Mouse (Mus musculus) gastrocnemius, postnatal 14 days (tissue): ENCODE data around the gene Aoah. TPM values are rescaled to one million over a fixed set of nuclear protein-coding genes. Genes with fewer than 3 reads are reported as not detected.
A peak's percentile ranks its signal among the peaks of the same experiment; 100 is the strongest.

Experiments used
- DNase-seq: peaks from one replicate; pipeline ENCODE4 v3.0.0; 2021; ENCODE audit warnings: mixed read lengths
- intact Hi-C: fragments of 180-260 bp; cut with DNase I; formaldehyde crosslinking; loops from one replicate; pipeline ENCODE4 v1.15.1; 2025; ENCODE audit warnings: low total_unique reads
- long read RNA-seq, 2 experiments: library from polyadenylated mRNA; stranded (forward); transcript quantifications; one replicate each; pipeline ENCODE4 v2.0.0; 2021
- total RNA-seq, 2 experiments: library from RNA; stranded (reverse); gene quantifications; 2 replicates each; pipeline ENCODE4 v1.2.3; 2021

Aoah gene
- total RNA-seq = under 1 TPM; 0.38 to 0.74 TPM
- long read RNA-seq, experiment 1 = 0 reads
- long read RNA-seq, experiment 2 = 0 reads

DNA sequence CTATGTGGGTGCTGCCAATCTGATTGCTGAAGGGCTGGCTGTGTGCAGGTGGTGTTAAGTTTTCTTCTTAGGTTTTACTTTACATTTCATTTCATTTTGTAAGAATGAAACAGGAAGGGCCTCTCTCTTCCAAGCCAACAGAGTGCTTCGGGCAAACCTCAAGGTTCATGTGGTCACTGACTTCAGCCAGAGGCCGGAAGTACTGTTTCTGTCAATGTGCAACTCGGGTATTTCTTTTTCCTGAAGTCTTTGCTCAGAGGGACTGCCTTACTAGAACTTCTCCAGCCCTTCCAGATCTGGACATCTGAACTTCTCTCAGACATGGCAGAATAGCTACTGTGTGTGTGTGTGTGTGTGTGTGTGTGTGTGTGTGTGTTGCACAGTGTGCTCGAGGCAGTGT, at the start of gene Aoah:
Gene Aoah, plus strand, starts transcription at position 213 of the 400 bp plus-strand sequence.
- intact Hi-C loops = no loop called here
- DNase-seq = no peak

DNA sequence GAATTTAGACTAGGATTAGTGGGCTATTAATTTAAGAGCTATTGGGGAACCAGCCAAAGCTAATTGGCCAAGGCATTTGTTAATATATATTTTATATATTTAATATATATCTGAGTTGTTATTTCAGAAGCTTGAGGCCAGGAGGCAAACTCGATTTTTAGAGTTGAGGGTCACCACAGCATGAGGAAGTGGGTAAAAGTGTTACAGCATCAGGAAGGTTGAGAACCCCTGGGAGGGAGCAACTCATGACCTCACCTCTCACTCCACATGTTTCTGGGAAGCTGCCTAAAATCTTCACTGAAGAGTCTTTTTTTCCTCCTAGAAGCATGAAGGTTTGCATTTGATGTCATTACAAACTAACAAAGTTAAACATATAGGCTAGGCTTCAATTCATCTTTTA, 39.1 kb upstream of the Aoah start:
- no peak for DNase-seq
- intact Hi-C loops = no loop called here

DNA sequence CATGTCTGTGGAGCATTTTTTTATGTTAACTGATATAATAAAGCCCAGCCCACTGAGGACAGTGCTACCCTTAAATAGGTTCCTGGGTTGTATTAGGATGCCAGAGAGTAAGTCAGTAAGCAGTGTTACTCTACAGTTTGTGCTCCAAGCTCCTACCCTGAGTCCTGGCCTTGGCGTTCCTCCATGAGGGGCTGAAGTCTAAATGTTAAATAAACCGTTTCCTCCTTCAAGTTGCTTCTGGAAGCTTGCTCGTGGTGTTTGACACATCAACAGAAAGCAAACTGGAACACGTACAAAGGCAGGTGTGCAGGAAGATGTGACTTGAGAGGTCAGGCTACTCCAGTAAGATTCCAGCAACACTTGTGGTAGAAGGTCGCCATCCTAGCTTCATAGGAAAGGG, 10.3 kb upstream of the Aoah start:
- DNase-seq = no peak
- intact Hi-C loops = no loop called here

DNA sequence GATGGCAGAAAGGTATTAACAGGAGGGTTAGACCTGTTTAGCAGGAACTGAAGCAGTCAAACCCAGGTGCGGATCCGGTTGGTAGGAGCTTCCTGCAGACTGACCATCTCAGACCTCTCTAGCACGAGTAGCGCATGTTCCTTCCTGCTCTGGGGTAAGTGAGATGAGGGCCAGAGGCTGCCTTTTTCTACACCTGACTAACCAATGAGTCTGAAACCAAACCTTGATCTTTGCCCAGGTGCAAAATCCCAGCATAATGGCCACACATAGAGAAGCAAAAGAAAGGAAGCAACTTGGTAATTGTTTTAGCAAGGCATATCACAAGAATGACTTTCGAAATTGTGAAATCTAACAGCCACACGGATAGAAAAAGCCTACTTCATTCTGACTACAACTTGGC, 9.9 kb upstream of the Aoah start:
- DNase-seq = no peak
- intact Hi-C loops = no loop called here

DNA sequence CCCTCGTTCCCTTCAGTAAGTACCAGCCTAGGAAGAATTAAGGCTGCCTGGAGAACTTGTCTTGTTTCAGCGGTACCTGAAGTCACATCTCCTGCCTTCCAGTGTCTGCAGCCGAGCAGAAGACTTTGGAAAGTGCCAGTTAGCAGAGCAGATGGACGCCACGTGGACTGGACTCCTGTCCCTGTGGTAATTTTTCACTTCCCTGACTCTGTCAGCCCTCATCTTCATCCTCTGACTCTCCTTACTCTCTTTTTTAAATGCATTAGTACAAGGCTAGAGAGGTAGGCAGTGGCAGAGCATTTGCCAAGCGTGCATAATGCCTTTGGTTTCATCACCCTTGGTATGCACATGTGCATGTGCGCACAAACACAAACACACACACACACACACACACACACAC, 8.0 kb upstream of the Aoah start:
- intact Hi-C loops = no loop called here
- DNase-seq = no peak

DNA sequence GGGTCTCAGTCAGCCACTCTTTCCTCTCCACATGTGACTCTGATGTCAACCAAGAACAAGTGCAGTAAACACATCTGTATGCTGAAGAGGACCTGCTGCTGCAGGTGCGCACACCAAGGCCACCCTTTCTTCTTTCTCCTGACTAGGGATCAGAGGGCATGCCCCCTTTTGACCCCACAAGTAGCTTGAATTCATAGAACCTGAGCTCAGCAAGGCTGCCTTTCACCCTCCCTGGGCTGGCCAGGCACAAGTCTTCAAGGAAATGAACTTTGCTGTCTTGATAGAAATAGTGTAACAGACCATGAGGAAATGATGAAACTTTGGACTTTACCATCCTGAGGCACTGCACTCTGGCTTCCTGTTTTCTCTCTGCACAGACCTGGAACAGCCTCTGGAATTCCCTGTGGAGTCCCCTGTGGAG, 7.1 kb upstream of the Aoah start:
- no peak for DNase-seq
- intact Hi-C loops = no loop called here

DNA sequence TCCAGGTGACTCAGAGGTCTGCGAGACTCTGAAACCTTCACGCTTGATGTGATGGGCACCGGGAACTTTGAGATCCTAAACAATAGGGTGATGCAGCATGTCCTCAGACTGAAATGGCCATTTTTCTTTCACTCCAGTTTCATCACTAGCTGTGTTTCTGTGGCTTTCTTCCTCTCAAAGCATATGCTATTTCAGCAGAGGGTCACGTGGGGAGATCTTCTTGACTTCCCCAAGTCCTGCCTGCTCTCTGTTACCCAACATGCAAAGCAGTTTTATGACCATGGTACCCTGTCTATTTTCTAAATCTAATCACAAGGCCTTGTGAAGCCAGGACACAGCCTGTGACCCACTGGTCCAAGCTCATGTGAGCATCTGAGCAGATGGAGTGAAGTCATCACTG, 6.0 kb upstream of the Aoah start:
- intact Hi-C loops = no loop called here
- DNase-seq = no peak

DNA sequence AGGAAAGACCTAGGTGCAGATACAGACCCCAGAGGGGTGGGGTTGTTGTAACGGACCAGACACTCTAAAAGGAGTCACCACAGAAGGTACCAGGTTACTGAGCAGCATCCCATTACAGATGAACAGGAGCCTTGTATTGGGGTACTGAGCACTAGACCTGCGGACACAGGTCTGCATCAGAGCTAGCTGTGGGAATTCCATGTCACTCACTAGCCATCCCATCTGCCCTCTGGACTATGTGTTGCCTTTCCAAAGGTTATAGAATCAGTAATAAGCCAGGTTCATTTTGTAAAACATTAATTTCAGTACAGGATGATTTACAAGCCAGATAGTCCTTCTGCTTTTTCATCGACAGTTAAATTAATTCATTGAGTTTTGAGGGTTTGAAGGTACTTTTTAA, 2.7 kb downstream of the Aoah start:
- no peak for DNase-seq
- intact Hi-C loops = no loop called here

DNA sequence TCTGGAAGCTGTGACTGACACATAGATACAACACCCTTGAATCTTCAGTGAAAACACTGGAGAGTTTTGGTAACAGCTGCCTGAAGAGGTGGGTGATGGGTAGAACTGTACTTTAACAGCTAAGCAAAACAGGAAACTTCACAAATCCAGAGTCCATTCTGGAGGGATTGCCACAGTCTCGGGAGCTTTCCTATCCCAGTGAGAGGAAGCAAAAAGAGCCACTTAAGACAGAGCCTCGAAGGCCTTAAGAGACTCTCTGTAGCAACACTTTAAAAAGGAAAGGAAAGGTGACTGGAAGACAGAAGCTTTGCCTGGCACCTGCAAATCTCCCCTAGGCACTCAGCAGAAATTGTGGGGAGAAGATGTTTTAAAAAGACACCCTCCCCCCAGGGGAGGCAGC, 4.6 kb downstream of the Aoah start:
- intact Hi-C loops = no loop called here
- DNase-seq = no peak

DNA sequence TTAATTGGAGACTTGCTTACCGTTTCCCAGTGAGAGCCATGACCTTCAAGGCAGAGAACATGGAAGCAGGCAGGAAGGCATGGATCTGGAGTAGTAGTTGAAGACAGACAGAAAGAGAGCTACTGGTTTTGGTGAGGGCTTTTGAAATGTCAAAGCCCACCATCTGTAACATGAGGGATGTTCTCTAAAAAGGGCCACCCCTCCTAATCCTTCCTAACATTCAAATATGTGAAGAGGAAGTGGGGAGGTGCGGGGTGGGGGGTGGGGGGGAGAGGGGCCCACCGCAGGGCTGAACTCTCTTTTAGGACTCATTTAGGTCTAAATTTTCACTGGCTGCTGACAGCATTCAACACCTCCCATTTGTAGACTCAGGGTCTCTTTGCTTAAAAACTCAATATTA, 5.9 kb downstream of the Aoah start:
- DNase-seq = no peak
- intact Hi-C loops = no loop called here

DNA sequence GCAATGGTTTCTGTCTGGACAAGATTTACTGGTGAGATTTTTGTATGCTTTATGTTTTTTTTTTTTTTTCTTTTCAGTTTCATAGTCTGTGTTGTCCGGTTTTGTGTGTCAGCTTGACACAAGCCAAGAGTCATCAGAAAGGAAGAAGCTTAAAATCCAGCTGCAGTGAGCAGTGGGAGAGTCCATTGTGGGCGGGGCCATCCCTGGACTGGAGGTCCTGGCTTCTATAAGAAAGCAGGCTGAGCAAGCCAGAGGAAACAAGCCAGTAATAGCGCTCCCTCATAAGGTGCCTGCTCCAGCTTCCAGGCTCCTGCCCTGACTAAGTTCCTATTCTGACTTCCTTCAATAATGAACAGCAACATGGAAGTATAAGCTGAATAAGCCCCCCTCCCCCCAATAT, 6.7 kb downstream of the Aoah start:
- intact Hi-C loops = no loop called here
- peak; percentile 41 for DNase-seq

DNA sequence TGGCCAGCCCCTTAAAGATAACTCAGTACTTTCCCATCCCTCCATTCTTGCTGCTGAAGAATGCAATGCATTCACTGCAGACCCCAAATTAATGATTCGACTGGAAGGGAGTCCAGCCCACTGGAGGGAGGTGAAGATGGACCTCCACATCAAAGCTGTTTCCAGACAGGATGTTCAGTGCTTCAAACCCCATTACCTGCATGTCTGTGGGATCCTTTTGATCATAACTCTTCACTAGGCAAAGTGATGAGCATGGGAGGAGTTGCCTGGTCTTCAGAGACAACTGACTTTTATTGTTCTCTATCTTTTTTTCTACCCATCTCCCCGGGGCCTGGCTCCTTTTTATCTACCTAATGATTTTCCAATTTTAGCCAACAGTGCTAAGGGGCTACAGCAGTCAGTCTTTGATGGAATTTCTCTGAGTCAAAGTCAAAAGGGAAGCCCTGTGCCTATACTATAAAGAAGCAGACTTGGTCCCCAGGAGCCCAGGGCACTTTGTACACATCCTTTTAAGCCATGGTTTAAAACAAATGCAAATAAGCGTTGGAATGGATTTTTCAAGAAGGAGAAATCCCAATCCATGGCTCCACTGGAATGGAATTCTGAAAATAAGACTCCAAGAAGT, 18.0 kb downstream of the Aoah start:
- intact Hi-C loops = no loop called here
- DNase-seq = no peak

DNA sequence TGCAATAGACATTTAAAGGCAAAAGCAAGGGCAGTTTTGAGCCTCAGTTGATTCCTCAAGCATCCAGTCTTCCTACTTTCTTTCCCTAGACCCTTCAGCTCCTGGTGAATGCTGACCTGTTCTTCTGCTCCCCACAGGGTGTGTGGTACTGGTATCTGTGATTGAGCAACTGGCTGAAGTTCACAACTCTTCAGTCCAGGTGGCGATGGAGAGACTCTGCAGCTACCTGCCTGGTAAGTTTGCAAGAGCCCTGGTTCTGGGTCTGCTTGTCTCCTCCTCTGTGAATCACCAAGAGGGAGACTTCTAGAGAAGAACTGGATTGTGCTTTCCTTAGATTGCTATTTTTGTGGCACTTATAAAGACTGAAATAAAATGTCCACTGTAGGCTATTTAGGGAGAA, 22.5 kb downstream of the Aoah start:
- intact Hi-C loops = no loop called here

DNA sequence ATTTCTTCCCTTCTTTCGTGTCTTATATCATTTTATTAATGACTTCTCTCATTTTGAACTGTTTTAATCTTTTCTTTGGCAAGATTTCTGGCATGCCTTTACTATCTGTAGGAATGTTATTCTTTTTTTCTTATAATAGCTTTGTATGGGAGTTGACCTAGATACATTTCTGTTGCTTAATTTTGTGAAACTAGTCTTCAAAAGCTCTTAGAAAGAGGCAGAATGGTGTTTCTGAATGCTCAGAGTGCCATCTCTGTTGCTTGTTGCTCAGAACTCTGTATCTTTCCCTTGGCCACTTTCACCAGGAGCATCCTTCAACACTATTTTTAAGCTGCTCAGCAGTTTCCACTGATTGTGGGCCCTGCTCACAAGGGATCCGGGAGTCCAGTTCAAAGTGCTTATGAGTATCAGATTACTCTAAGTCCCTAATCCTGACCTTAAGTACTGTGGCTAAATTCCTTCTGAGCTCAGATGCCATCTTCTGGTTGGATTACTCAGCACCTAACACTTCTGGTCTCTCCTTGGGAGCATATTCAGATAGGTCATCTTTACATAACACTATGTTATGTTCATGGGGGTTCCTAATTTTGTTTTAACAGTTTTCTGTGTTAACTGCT, 26.9 kb downstream of the Aoah start:
- DNase-seq = no peak
- intact Hi-C loops = no loop called here

More for the DNA sequence above, 22.5 kb downstream of the Aoah start:
- DNase-seq = no peak

DNA sequence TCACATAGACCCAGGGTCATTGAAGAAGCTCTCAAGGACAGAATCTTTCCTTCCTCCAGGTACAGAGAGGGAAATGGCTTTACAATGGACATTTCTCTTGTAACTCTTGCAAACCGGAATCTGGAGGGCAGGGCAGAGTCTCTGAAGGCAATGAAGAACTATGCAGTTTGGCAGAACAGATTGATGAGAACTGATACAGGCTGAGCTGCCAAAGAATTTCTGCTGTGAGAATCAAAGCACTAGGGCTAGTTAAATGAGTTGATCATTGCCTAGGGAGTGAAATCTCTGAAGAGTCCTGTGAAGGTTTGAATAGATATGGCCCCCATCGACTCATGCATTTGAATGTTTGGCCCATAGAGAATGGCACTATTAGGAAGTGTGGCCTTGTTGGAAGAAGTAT, 34.8 kb downstream of the Aoah start:
- DNase-seq = no peak
- intact Hi-C loops = no loop called here

DNA sequence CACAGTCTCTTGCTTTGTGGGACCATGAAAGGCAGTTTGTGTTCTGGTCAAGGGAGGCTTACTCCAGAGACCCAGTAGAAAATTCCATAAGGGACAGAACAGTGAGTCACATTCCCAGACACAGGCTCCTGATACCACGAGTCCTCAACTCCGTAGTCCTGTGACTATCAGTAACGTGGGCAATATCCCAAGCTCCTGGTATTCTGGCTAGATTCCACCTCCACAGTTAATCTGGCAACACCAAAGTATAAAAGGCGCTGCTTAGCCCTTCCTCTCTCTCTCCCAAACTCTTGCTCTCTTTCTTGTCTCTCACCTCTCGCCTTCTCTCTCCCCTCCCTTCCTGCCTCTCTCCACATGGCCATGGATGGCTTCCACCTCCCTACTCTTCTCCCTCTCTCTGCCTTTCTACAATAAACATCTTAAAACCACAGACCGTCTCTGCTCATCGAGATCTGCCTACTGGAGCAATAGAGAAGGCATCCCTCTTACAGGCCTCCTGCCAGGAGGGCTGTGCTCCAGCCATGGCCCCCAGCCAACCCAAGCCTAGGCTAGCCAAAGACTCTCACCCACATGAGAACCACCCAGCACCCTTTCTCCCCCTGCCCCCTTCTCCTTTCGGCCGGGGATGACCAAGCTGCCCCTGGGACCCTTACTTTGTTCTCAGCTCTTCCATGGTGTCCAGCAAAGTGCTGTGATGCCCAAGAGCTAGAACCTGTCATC, 35.4 kb downstream of the Aoah start:
- DNase-seq = no peak
- intact Hi-C loops = no loop called here

DNA sequence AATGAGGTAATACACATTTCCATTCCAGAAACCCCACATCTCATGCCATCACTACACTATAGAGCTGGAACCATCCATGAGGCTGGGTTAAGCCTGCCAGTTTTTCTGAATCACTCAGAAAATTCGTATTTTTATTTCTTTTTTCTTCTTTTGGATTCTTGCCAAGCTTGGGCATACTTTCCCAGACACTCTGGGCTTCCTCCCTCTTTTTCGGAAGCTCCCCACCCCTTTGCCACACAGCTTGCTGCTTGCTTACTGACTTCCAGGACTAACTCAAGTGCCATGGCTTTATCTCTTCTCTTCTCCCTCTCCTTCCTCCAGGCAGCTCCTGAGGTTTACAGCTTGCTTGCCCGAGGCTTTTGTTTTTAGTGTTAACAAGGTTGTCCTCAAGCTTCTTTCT, 62.0 kb downstream of the Aoah start:
- intact Hi-C loops = no loop called here
- no peak for DNase-seq

DNA sequence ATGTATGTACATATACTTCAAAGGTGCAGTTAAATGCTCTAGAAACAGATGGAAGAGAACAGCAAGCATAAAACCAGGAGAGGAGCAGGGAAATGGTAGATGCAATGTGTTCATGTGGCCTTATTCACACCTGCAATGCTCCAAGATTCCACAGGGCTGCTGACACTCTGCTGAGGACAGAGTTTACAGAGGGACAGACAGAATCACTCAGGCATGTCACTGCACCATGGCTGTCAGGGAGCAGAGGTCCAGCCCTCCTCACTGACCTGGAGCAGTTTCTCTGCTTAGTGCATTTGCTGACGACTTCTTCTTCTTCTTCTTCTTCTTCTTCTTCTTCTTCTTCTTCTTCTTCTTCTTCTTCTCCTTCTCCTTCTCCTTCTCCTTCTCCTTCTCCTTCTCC, 105.5 kb downstream of the Aoah start:
- intact Hi-C loops = no loop called here
- no peak for DNase-seq

DNA sequence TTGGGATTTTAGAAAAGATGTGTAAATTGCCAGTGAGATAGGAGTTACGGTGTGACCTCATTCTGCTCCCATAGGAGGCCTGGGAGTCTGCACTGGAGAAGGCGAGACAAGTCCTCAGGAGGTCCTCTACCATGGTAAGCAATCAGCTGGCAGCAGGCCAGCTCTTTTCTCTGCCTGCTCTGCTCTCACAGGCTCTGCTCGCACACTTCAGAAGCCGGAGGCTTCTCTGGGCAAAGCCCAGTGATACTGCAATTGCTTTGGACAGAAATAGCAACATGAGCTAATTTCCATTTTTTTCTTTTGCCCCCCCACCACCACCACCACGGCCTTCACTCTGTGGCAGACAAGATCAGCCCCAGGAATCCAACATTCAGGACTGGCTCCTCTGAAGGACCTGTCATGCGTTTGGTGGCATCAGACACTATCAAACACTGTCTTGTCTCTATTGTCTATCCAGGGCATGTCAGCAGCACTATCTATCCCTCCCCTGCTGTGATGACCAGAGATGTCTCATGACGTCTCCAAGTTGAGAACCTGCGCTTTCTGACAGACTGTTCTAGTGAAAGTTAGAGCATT, 106.6 kb downstream of the Aoah start:
- intact Hi-C loops = no loop called here
- DNase-seq = no peak

DNA sequence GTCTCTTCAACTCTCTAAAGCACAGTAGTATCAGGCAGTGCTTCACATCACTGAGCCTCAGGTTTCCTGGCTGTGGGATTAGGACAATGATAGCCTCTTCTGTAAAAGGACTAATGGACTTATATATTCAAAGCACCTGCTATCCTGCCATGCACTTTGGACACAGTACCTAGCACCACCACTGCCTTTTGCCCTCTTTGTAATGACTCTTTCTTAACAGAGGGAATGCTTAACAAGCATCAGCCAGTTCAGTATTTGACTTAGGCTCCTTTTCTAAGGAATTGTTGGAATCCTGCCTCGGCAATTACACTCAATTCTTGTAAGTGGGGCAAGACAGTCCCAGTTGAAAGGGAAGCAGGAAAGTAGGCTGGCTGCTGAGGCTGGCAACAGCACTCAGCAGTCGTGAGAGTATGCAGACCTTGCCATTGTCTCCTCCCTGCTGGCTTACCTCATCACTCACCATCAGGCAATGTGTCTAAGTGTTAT, 107.1 kb downstream of the Aoah start:
- no peak for DNase-seq
- intact Hi-C loops = no loop called here
